Mouse (Mus musculus) T-helper 17 cell (primary cell): ENCODE measurements around the gene Slc6a19.
"Not testable (repeated sequence)": the region's sequence is repeated elsewhere in the genome, so short reads cannot be mapped to it uniquely, and the experiment has no call there.

Experiments
- in situ Hi-C, 2 experiments: fragments of 300-600 bp; cut with MboI, MseI; formaldehyde crosslinking; loops; 1 replicate in 1 of 2; 2 replicates in 1 of 2; pipeline ENCODE4 v1.15.1; 2025; ENCODE audit warnings: high pct_unique_total_duplicates in 2 of 2

Slc6a19 gene

DNA sequence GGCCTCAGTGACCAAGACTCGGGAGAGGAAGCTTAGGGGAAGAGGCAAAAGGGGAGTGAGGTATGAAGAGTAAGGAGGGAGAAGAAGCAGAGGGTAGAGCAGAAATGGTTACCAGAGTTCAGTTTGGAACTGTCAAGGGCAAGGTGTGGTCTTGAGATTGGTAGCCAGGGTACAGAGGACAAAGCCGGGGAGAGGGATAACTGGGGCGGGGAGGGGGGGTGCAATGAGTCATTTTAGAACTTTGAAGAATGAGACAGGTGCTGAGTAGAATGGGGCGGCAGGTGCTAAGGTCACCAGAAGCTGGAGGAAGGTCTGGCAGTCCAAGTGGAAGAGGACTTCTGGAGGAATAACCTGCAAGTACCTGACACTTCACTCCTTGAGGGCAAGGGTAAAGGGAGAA is 8.5 kb upstream of the Slc6a19 start:
- in situ Hi-C loops, result loop anchor here in 1 of 2 experiments (10.0 kb wide), 1 partner anchor 198 kb away; no protein-coding TSS in a partner anchor

DNA sequence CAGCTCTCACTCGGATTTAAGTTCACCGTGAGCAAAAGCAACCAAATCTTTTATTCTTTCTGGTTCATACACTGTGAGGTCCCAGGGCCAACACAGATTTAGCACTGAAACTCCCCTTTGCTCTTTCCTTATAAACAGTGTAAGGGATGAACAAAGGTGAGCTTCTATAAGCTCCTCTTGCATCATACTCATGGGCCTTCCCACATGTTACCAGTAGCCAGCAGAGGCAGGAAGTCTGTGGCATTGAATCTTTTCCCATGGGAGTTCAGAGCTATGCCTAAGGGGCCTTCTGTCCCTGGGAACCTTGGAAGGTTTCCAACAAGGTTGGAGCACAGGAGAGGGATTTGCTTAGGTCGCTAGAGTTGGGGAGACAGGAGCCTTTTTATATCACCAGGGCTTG is 7.6 kb upstream of the Slc6a19 start:
- in situ Hi-C loops, result loop anchor here in 1 of 2 experiments (10.0 kb wide), 1 partner anchor 197 kb away; no protein-coding TSS in a partner anchor

- in situ Hi-C loops, result loop anchor here in 1 of 2 experiments (10.0 kb wide), 1 partner anchor 197 kb away; no protein-coding TSS in a partner anchor
Measured at GRCm38 (mm10) chr13:73711803-73712202, 7.1 kb upstream of the Slc6a19 start.

- in situ Hi-C loops, result loop anchor here in 1 of 2 experiments (10.0 kb wide), 1 partner anchor 196 kb away; no protein-coding TSS in a partner anchor
Measured at GRCm38 (mm10) chr13:73711221-73711620, 6.6 kb upstream of the Slc6a19 start.

DNA sequence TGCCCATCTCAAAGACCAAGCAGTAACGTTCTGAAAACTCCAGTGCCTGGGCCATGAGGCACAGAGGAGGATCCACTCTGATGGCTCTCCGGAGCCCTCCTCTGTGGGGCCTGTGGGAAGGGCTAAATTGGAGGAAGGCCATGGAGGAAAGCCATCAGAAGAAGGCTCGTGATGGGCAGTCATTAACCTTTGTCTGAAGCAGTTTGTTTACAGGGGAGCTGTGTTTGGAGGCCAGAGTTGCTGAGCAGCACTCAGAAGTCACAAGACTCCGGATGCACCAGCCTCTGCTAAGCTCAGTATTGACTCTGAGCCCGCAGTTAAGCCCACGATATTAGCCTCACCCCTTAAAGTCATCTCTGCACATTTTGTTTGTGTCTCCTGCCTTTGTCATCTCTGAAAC is 4.8 kb upstream of the Slc6a19 start:
- in situ Hi-C loops, result no loop called here

DNA sequence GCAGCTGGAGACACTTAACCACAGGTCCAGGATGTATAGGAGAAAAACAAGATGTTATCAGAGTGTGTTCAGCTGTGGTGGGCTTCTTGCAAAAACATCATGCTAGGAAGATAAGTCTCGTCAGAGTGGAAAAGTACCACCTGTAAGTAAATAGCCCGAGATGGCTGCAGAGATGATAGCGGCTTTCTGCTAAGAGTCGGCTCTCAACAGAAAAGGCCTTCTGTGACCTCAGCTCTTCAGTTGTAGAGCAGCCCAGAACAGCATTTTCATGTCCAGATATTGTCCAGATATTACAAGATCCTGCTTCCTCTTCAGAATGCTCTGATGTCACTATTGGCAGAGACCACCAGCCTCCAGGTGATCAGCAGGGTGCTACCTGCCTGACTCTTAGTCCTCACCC is 1.2 kb downstream of the Slc6a19 start:
- in situ Hi-C loops, result not testable (repeated sequence)

DNA sequence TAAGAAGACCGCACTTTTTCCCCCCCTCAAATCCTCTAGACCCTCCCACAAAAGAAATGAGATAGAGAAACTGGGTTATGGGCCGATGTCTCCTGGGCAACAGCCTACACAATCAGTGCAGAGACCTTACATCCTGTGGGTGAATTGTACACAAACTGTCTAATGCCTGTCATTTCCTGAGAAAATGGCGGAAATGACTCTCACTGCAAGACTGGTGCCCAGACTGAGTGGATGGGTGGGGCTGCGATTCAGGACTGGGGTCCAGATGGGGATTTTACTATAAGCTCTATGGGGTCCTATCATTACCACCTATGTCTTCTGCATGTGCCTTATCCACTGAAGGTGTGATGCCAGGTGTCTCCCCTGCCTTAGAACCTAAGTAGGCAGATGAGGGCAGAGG is 1.9 kb downstream of the Slc6a19 start:
- in situ Hi-C loops, result no loop called here

- in situ Hi-C loops, result no loop called here
Measured at GRCm38 (mm10) chr13:73701161-73701883, 3.3 kb downstream of the Slc6a19 start.

- in situ Hi-C loops, result no loop called here
Measured at GRCm38 (mm10) chr13:73700554-73700953, 4.1 kb downstream of the Slc6a19 start.

GRCm38 (mm10) chr13:73699714-73700113 is 5.0 kb downstream of the Slc6a19 start:
- in situ Hi-C loops, result no loop called here

GRCm38 (mm10) chr13:73696529-73696928 is 8.1 kb downstream of the Slc6a19 start:
- in situ Hi-C loops, result no loop called here

DNA sequence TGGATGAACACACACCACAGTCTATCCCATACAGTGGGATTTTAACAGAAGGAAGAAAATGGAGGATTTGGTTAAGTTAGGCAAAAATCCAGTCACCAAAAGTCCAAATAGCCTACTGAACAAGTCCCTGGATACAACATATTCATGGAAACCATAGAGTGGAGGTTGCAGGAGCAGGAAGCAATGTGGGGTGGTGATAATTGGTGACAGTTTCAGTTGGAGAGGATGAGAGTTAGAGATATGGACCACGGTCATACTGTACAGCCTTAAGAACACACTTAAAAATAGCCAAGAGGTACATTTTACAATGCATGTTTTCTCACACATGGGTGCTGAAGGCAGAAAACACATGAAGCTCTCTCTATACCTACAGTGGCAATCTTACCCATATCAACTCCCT is 9.7 kb downstream of the Slc6a19 start:
- in situ Hi-C loops, result loop anchor here in 1 of 2 experiments (5.0 kb wide), 1 partner anchor 48 kb away; no protein-coding TSS in a partner anchor

GRCm38 (mm10) chr13:73693333-73693732 is 11.3 kb downstream of the Slc6a19 start:
- in situ Hi-C loops, result loop anchor here in 1 of 2 experiments (5.0 kb wide), 1 partner anchor 46 kb away; no protein-coding TSS in a partner anchor

- in situ Hi-C loops, result loop anchor here in 1 of 2 experiments (5.0 kb wide), 1 partner anchor 45 kb away; no protein-coding TSS in a partner anchor
Measured at GRCm38 (mm10) chr13:73692249-73692868, 12.3 kb downstream of the Slc6a19 start.

DNA sequence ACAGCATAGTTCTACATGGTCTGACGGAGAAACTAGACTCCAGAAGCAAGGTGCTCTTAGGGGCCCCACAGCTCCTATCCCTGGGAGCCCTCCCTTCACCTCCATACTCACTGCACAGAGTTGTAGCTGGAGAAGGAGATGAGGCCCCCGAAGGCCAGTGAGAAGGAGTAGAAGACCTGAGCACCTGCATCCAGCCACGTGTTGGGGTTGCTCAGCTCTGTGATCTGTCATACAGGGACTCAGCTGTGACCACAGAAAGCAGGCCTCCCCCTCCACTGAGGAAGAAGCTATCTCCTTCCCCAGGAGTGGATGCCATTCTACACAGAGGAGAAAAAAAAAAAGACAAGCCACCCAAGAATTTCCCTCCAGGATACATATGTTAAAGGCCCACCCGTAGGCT is 15.7 kb downstream of the Slc6a19 start:
- in situ Hi-C loops, result loop anchor here in 1 of 2 experiments (5.0 kb wide), 1 partner anchor 42 kb away; no protein-coding TSS in a partner anchor

- in situ Hi-C loops, result loop anchor here in 1 of 2 experiments (5.0 kb wide), 1 partner anchor 40 kb away; no protein-coding TSS in a partner anchor
Measured at GRCm38 (mm10) chr13:73687601-73688000, 17.1 kb downstream of the Slc6a19 start.

DNA sequence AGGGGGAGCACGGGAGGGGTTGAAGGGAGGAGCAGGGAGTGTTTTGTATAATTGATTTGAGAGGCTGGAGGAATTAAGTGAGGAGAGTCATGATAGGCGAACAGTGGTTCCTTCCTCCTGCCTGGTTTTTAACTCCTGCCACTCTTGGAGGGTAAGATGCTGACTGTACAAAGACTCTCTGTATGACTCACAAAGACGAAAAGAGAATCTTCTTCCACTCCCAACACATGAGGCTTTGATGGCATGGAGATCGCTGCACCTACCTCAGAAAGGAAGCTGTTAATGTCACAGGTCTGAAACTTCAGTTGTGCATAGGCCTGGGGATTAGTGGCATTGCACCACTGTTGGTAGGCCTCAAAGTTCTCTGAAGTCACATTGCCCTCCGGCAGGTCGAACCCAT is 19.2 kb downstream of the Slc6a19 start:
- in situ Hi-C loops, result loop anchor here in 1 of 2 experiments (5.0 kb wide), 1 partner anchor 38 kb away; no protein-coding TSS in a partner anchor

GRCm38 (mm10) chr13:73684412-73684811 is 20.3 kb downstream of the Slc6a19 start:
- in situ Hi-C loops, result no loop called here

DNA sequence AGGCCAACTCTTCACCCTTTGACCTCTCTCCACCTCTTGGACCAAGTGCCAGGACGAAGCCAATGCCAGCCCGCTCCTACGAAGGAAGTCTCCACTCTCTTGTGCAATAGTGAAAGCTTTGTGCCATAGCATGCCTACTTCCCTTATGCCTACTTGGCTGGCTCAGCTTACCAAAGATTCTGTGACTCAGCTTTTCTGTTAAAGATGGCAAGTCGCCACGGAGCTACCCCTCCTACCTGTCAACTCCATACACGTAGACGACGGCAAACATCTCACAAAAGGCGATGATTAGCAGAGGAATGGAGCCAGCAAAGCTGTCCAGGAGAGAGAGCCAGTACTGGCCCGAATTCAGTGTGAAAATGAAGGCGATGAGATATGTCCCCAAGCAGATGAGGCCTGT is 21.0 kb downstream of the Slc6a19 start:
- in situ Hi-C loops, result no loop called here

DNA sequence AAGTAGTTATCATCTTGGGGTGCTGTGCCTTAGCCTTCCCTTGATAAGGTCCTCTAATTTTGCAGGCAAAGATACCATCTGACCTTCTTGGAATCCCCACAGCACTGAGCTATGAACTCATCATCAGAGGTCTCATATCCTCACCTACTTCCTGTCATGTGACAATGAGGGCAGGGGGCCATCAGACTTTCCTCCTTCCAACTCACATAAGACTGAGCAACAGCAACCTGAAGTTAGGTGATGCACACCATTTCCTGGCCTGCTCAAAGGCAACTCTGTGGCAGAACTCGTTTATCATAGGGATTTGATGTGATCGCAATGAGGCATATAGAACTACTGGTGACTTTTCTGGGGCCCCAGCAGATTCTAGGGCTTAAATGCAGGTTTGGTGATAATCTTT is 22.4 kb downstream of the Slc6a19 start:
- in situ Hi-C loops, result no loop called here

- in situ Hi-C loops, result no loop called here
Measured at GRCm38 (mm10) chr13:73680394-73680793, 24.3 kb downstream of the Slc6a19 start.

GRCm38 (mm10) chr13:73679311-73679710 is 25.4 kb downstream of the Slc6a19 start:
- in situ Hi-C loops, result no loop called here
